ENCODE assay signal across 8 mouse cellular contexts in genomic region chr17:87474501-87474795, GRCm38 (mm10). TPM values are rescaled to one million over a fixed set of nuclear protein-coding genes. Genes with fewer than 3 reads are reported as not detected.
A peak's percentile ranks its signal among the peaks of the same experiment; 100 is the strongest.
DNase-seq lines count a peak whose midpoint lies in the region; ATAC-seq lines count a peak whose summit lies in the region.

No protein-coding gene starts in this region.

- H3K9me3 ChIP-seq in kidney, embryonic 15.5 days (replicated peaks) = no peaks in the 10 kb centered on the region
- H3K9me3 ChIP-seq in embryonic facial prominence, embryonic 11.5 days (replicated peaks; ENCODE audit: control insufficient read depth, low read length) = no peaks in the 10 kb centered on the region
- no peaks in the 10 kb centered on the region for H3K9me3 ChIP-seq in hindbrain, embryonic 16.5 days (ENCODE audit: control insufficient read depth, low read length)
- no peaks in the 10 kb centered on the region for H3K9me3 ChIP-seq in midbrain, embryonic 13.5 days

- no peaks in the 10 kb centered on the region for H3K36me3 ChIP-seq in kidney, embryonic 15.5 days
- H3K36me3 ChIP-seq in embryonic facial prominence, embryonic 11.5 days (replicated peaks; ENCODE audit: control insufficient read depth, insufficient read depth, low read depth, low read length) = no peaks in the 10 kb centered on the region
- no peaks in the 10 kb centered on the region for H3K36me3 ChIP-seq in hindbrain, embryonic 16.5 days (ENCODE audit: control insufficient read depth, insufficient read depth, low read length)
- H3K36me3 ChIP-seq in midbrain, embryonic 13.5 days = no peaks in the 10 kb centered on the region

- peaks cover 34% of the 10 kb centered on the region for H3K4me1 ChIP-seq in kidney, embryonic 15.5 days
- peaks cover 7% of the 10 kb centered on the region for H3K4me1 ChIP-seq in embryonic facial prominence, embryonic 11.5 days (ENCODE audit: control insufficient read depth, insufficient read depth, low read length)
- peaks cover 24% of the 10 kb centered on the region for H3K4me1 ChIP-seq in hindbrain, embryonic 16.5 days (ENCODE audit: control insufficient read depth, insufficient read depth, low read depth, low read length)
- H3K4me1 ChIP-seq in midbrain, embryonic 13.5 days (replicated peaks) = peaks cover 32% of the 10 kb centered on the region

- peak overlapping the region; percentile 17 for H3K9ac ChIP-seq in kidney, embryonic 15.5 days
- peak overlapping the region; percentile 44 for H3K9ac ChIP-seq in embryonic facial prominence, embryonic 11.5 days (replicated peaks; ENCODE audit: low read length)
- H3K9ac ChIP-seq in hindbrain, embryonic 16.5 days (ENCODE audit: low read depth, low read length) = peak overlapping the region; percentile 51
- peak overlapping the region; percentile 39 for H3K9ac ChIP-seq in midbrain, embryonic 13.5 days (replicated peaks)

- ATAC-seq in kidney, embryonic 15.5 days (replicated peaks; ENCODE audit: low FRiP score) = 0 out of 2 replicates have a peak, but pooled peaks have one; percentile 7
- ATAC-seq in embryonic facial prominence, embryonic 11.5 days (replicated peaks; ENCODE audit: insufficient number of reproducible peaks, low FRiP score, low TSS enrichment, low read depth) = 0 out of 2 replicates have a peak, but pooled peaks have one; percentile 4
- no peak for ATAC-seq in hindbrain, embryonic 16.5 days
- peak; percentile 48 for ATAC-seq in midbrain, embryonic 13.5 days
- ATAC-seq in erythroid progenitor cell, adult 5-6 weeks (replicated peaks; ENCODE audit: low FRiP score, poor library complexity, severe bottlenecking) = no peak

- 0 out of 2 replicates have a peak overlapping the region, but pooled peaks have one; percentile 63 for H3K27ac ChIP-seq in kidney, embryonic 15.5 days
- no peak overlapping the region for H3K27ac ChIP-seq in embryonic facial prominence, embryonic 11.5 days (replicated peaks; ENCODE audit: low read depth, low read length)
- H3K27ac ChIP-seq in hindbrain, embryonic 16.5 days (ENCODE audit: low read depth, low read length) = no peak overlapping the region
- H3K27ac ChIP-seq in midbrain, embryonic 13.5 days = no peak overlapping the region; the same call in 1 of the 2 replicates

- H3K4me2 ChIP-seq in kidney, embryonic 15.5 days = peak overlapping the region; percentile 64
- peak overlapping the region; percentile 78 for H3K4me2 ChIP-seq in embryonic facial prominence, embryonic 11.5 days (ENCODE audit: low read depth, low read length)
- peak overlapping the region; percentile 54 for H3K4me2 ChIP-seq in hindbrain, embryonic 16.5 days (ENCODE audit: low read length)
- peak overlapping the region; percentile 65 for H3K4me2 ChIP-seq in midbrain, embryonic 13.5 days (replicated peaks)

- peak overlapping the region; percentile 40 for H3K4me3 ChIP-seq in kidney, embryonic 15.5 days (replicated peaks)
- H3K4me3 ChIP-seq in embryonic facial prominence, embryonic 11.5 days (ENCODE audit: low read depth, low read length) = peak overlapping the region; percentile 31
- H3K4me3 ChIP-seq in hindbrain, embryonic 16.5 days (ENCODE audit: low read length) = peak overlapping the region; percentile 20
- peak overlapping the region; percentile 34 for H3K4me3 ChIP-seq in midbrain, embryonic 13.5 days (replicated peaks)

- no peak for DNase-seq in kidney, postnatal 36 days
- DNase-seq in embryonic facial prominence, embryonic 11.5 days (ENCODE audit: low spot score) = no peak
- no peak for DNase-seq in right cerebral cortex, postnatal 4 days
- DNase-seq in adrenal gland, postnatal 25 days = no peak

- peaks cover 3% of the 10 kb centered on the region; the same call in 1 of the 2 replicates for H3K27me3 ChIP-seq in kidney, embryonic 15.5 days
- peaks cover 2% of the 10 kb centered on the region; the same call in 1 of the 2 replicates for H3K27me3 ChIP-seq in embryonic facial prominence, embryonic 11.5 days (ENCODE audit: control insufficient read depth, insufficient read depth, low read length)
- no peaks in the 10 kb centered on the region for H3K27me3 ChIP-seq in hindbrain, embryonic 16.5 days (replicated peaks; ENCODE audit: control insufficient read depth, insufficient read depth, low read length)
- no peaks in the 10 kb centered on the region; the same call in 1 of the 2 replicates for H3K27me3 ChIP-seq in midbrain, embryonic 13.5 days

- 0% methylated on average over 7 of the region's 7 CpGs for WGBS in kidney, embryonic 15.5 days
- WGBS in embryonic facial prominence, embryonic 11.5 days = under 1% methylated on average over 7 of the region's 7 CpGs
- 2% methylated on average over 7 of the region's 7 CpGs for WGBS in hindbrain, embryonic 16.5 days
- WGBS in midbrain, embryonic 13.5 days = 3% methylated on average over 7 of the region's 7 CpGs

RNA-seq across cellular contexts. Expression of gene Calm2, which starts 27.7 kb away (rescaled TPM):
- polyA plus RNA-seq in kidney, embryonic 15.5 days (2015; fragmentation: Nextera tagmentation; extraction: Ambion mirVana) = 1,006 and 1,087 TPM in 2 replicates
- 1,261 and 1,315 TPM in 2 replicates for polyA plus RNA-seq in embryonic facial prominence, embryonic 11.5 days (2014; fragmentation: Nextera tagmentation; extraction: Ambion mirVana)
- polyA plus RNA-seq in hindbrain, embryonic 16.5 days (2015; fragmentation: Nextera tagmentation; extraction: Ambion mirVana) = 2,782 and 3,155 TPM in 2 replicates
- 1,571 and 1,689 TPM in 2 replicates for polyA plus RNA-seq in midbrain, embryonic 13.5 days (2015; fragmentation: Nextera tagmentation; extraction: Ambion mirVana)
- 389 and 401 TPM in 2 replicates for total RNA-seq in erythroid progenitor cell, adult 5-6 weeks (2015; ENCODE audit: low replicate concordance)
- total RNA-seq in erythroid progenitor cell, adult 5-6 weeks (2017; ENCODE audit: low replicate concordance) = 511 and 672 TPM in 2 replicates
- total RNA-seq in adrenal gland, postnatal 25 days (2021) = 525 and 582 TPM in 2 replicates

RNA-seq across cellular contexts. Expression of gene Stpg4, which starts 46.9 kb away (rescaled TPM):
- not detected in 2 replicates for polyA plus RNA-seq in kidney, embryonic 15.5 days (2015; fragmentation: Nextera tagmentation; extraction: Ambion mirVana)
- not detected in 2 replicates for polyA plus RNA-seq in embryonic facial prominence, embryonic 11.5 days (2014; fragmentation: Nextera tagmentation; extraction: Ambion mirVana)
- 0.19 TPM in 1 of 2 replicates, not detected in the other for polyA plus RNA-seq in hindbrain, embryonic 16.5 days (2015; fragmentation: Nextera tagmentation; extraction: Ambion mirVana)
- polyA plus RNA-seq in midbrain, embryonic 13.5 days (2015; fragmentation: Nextera tagmentation; extraction: Ambion mirVana) = 0.37 TPM in 1 of 2 replicates, not detected in the other
- not detected in 2 replicates for total RNA-seq in erythroid progenitor cell, adult 5-6 weeks (2015; ENCODE audit: low replicate concordance)
- 3.1 TPM in 1 of 2 replicates, not detected in the other for total RNA-seq in erythroid progenitor cell, adult 5-6 weeks (2017; ENCODE audit: low replicate concordance)
- not detected in 2 replicates for total RNA-seq in adrenal gland, postnatal 25 days (2021)

Comparison
In these comparisons a context has a peak if more than half of its experiments do, and no peak if none do; other contexts are left out.
1. ATAC-seq: peak in kidney, embryonic 15.5 days (single experiment), embryonic facial prominence, embryonic 11.5 days (single experiment) and midbrain, embryonic 13.5 days (single experiment); none in hindbrain, embryonic 16.5 days (single experiment) and erythroid progenitor cell, adult 5-6 weeks (single experiment).
2. Peak in every context shown above with its lines, with median percentiles within 50 percentile points of each other: H3K4me2 ChIP-seq, H3K4me3 ChIP-seq and H3K9ac ChIP-seq.